33 mouse cellular contexts compared by ENCODE assay signal in genomic region chr4:139048518-139048917, GRCm38 (mm10). TPM values are rescaled to one million over a fixed set of nuclear protein-coding genes. Genes with fewer than 3 reads are reported as not detected.
DNase-seq lines count a peak whose midpoint lies in the region; ATAC-seq and TF ChIP-seq lines count a peak whose summit lies in the region.
"Had no signal": no experiment of that assay in that cellular context is flagged by ENCODE, and none has a peak within 500 bp of the region (broad histone marks: within the 10 kb centered on the region; RNA-seq: fewer than 3 reads in every experiment).

No protein-coding gene starts in this region.

- H3K4me2 ChIP-seq in forebrain, postnatal 0 days (ENCODE audit: low read depth), result no peak overlapping the region
- no peak overlapping the region for H3K4me2 ChIP-seq in forebrain, embryonic 11.5 days (ENCODE audit: low read depth, low read length, severe bottlenecking)
- H3K4me2 ChIP-seq in hindbrain, postnatal 0 days (ENCODE audit: low read depth, low read length), result no peak overlapping the region
- H3K4me2 ChIP-seq in hindbrain, embryonic 13.5 days, result no peak overlapping the region
- H3K4me2 ChIP-seq: embryonic facial prominence, embryonic 12.5 days; embryonic facial prominence, embryonic 15.5 days; forebrain, embryonic 12.5 days; forebrain, embryonic 15.5 days; heart, embryonic 11.5 days; hindbrain, embryonic 12.5 days had no signal

- no peak overlapping the region for H3K9ac ChIP-seq in forebrain, postnatal 0 days
- H3K9ac ChIP-seq in forebrain, embryonic 11.5 days (ENCODE audit: low read length), result no peak overlapping the region
- no peak overlapping the region for H3K9ac ChIP-seq in hindbrain, postnatal 0 days (replicated peaks; ENCODE audit: low read length)
- no peak overlapping the region for H3K9ac ChIP-seq in hindbrain, embryonic 13.5 days
- H3K9ac ChIP-seq: embryonic facial prominence, embryonic 12.5 days; embryonic facial prominence, embryonic 15.5 days; forebrain, embryonic 12.5 days; forebrain, embryonic 15.5 days; hindbrain, embryonic 12.5 days had no signal

- H3K4me3 ChIP-seq in forebrain, postnatal 0 days (ENCODE audit: low read depth, low read length), result no peak overlapping the region
- no peak overlapping the region for H3K4me3 ChIP-seq in forebrain, embryonic 11.5 days (ENCODE audit: low read depth, low read length)
- H3K4me3 ChIP-seq in hindbrain, postnatal 0 days (ENCODE audit: low read length), result no peak overlapping the region
- H3K4me3 ChIP-seq in hindbrain, embryonic 13.5 days, result no peak overlapping the region
- H3K4me3 ChIP-seq in left cerebral cortex, adult 2 months, result no peak overlapping the region
- H3K4me3 ChIP-seq: embryonic facial prominence, embryonic 12.5 days; embryonic facial prominence, embryonic 15.5 days; forebrain, embryonic 12.5 days; forebrain, embryonic 15.5 days; gastrocnemius, adult 2 months; hindbrain, embryonic 12.5 days had no signal

- intact Hi-C loops in left cerebral cortex, adult 2 months (cut with DNase I), result no loop called here
- intact Hi-C loops in left cerebral cortex, postnatal 10 days (cut with DNase I), result no loop called here

- no peaks in the 10 kb centered on the region for H3K36me3 ChIP-seq in forebrain, postnatal 0 days (ENCODE audit: insufficient read depth)
- H3K36me3 ChIP-seq in forebrain, embryonic 11.5 days (ENCODE audit: control insufficient read depth, insufficient read depth, low read length), result no peaks in the 10 kb centered on the region
- no peaks in the 10 kb centered on the region for H3K36me3 ChIP-seq in hindbrain, postnatal 0 days (ENCODE audit: insufficient read depth, low read length)
- H3K36me3 ChIP-seq in hindbrain, embryonic 13.5 days, result no peaks in the 10 kb centered on the region
- H3K36me3 ChIP-seq: embryonic facial prominence, embryonic 12.5 days; embryonic facial prominence, embryonic 15.5 days; forebrain, embryonic 12.5 days; forebrain, embryonic 15.5 days; hindbrain, embryonic 12.5 days had no signal

- H3K4me1 ChIP-seq in forebrain, postnatal 0 days (ENCODE audit: insufficient read depth), result no peaks in the 10 kb centered on the region
- no peaks in the 10 kb centered on the region for H3K4me1 ChIP-seq in forebrain, embryonic 11.5 days (replicated peaks; ENCODE audit: control insufficient read depth, insufficient read depth, low read length)
- no peaks in the 10 kb centered on the region for H3K4me1 ChIP-seq in hindbrain, postnatal 0 days (ENCODE audit: insufficient read depth, low read length)
- peaks cover 9% of the 10 kb centered on the region; the same call in 1 of the 2 replicates for H3K4me1 ChIP-seq in hindbrain, embryonic 13.5 days (replicated peaks)
- H3K4me1 ChIP-seq: embryonic facial prominence, embryonic 12.5 days; embryonic facial prominence, embryonic 15.5 days had no signal

- peak; percentile 53; the same call in 1 of the 2 replicates for ATAC-seq in forebrain, postnatal 0 days
- no peak for ATAC-seq in forebrain, embryonic 11.5 days (replicated peaks; ENCODE audit: low FRiP score)
- peak; percentile 45; the same call in 1 of the 2 replicates for ATAC-seq in hindbrain, postnatal 0 days
- no peak for ATAC-seq in hindbrain, embryonic 13.5 days (ENCODE audit: low FRiP score)
- ATAC-seq: activated CD4-positive, CD25-positive, alpha-beta regulatory T cell, adult 4 months; forebrain, embryonic 15.5 days; hindbrain, embryonic 16.5 days; inflammation-experienced regulatory T-cells, adult 6 months; intestine, embryonic 16.5 days had no signal

- TF ChIP-seq CTCF in forebrain, postnatal 0 days (IDR thresholded peaks at IDR 0.05; ENCODE audit: low read depth), result no peak
- no peak for TF ChIP-seq CTCF in hindbrain, postnatal 0 days (IDR thresholded peaks at IDR 0.05; ENCODE audit: low read depth)
- TF ChIP-seq CTCF in left cerebral cortex, adult 2 months (IDR thresholded peaks at IDR 0.05), result no peak

- no peaks in the 10 kb centered on the region for H3K27me3 ChIP-seq in forebrain, postnatal 0 days (ENCODE audit: insufficient read depth, low read length)
- no peaks in the 10 kb centered on the region; the same call in 1 of the 2 replicates for H3K27me3 ChIP-seq in forebrain, embryonic 11.5 days (ENCODE audit: control insufficient read depth, insufficient read depth, low read length)
- H3K27me3 ChIP-seq in hindbrain, postnatal 0 days (ENCODE audit: insufficient read depth, low read length), result 0 out of 2 replicates have a peak, but pooled peaks cover 5% of the 10 kb centered on the region
- peaks cover 19% of the 10 kb centered on the region; the same call in 1 of the 2 replicates for H3K27me3 ChIP-seq in hindbrain, embryonic 13.5 days
- H3K27me3 ChIP-seq: embryonic facial prominence, embryonic 12.5 days; embryonic facial prominence, embryonic 15.5 days; forebrain, embryonic 15.5 days had no signal

- DNase-seq in forebrain, postnatal 0 days, result no peak
- no peak for DNase-seq in forebrain, embryonic 11.5 days (ENCODE audit: low spot score)
- no peak for DNase-seq in hindbrain, postnatal 0 days (ENCODE audit: low spot score)
- no peak for DNase-seq in left cerebral cortex, adult 2 months (ENCODE audit: extremely low spot score in 1 of 2, low spot score in 2 of 2)
- no peak for DNase-seq in left cerebral cortex, postnatal 10 days (ENCODE audit: extremely low spot score in 1 of 2, low spot score in 2 of 2)
- DNase-seq in brain, adult 2 months (ENCODE audit: low read depth, low spot score), result peak; percentile 78
- DNase-seq in c-Kit-positive CD71-positive TER-119-positive erythroid progenitor cells, embryonic 14.5 days (ENCODE audit: low spot score), result no peak
- DNase-seq: adrenal gland, adult 8-10 months; adrenal gland, postnatal 25 days; cerebellum, adult 18-20 months; cerebellum, adult 9-11 months; cerebellum, postnatal 25 days; gastrocnemius, adult 2 months; gastrocnemius, postnatal 14 days; heart, adult 11 months had no signal

- WGBS in forebrain, postnatal 0 days, result 51% methylated on average over 6 of the region's 6 CpGs
- WGBS in forebrain, embryonic 11.5 days, result 75% methylated on average over 6 of the region's 6 CpGs
- 54% methylated on average over 6 of the region's 6 CpGs for WGBS in hindbrain, postnatal 0 days
- WGBS in hindbrain, embryonic 13.5 days, result 64% methylated on average over 6 of the region's 6 CpGs

- H3K9me3 ChIP-seq in forebrain, postnatal 0 days (ENCODE audit: low read length), result no peaks in the 10 kb centered on the region
- peaks cover 2% of the 10 kb centered on the region; the same call in 1 of the 2 replicates for H3K9me3 ChIP-seq in forebrain, embryonic 11.5 days (ENCODE audit: control insufficient read depth, low read length)
- no peaks in the 10 kb centered on the region for H3K9me3 ChIP-seq in hindbrain, postnatal 0 days (ENCODE audit: low read length)
- no peaks in the 10 kb centered on the region for H3K9me3 ChIP-seq in hindbrain, embryonic 13.5 days
- H3K9me3 ChIP-seq: embryonic facial prominence, embryonic 12.5 days; embryonic facial prominence, embryonic 15.5 days; forebrain, embryonic 15.5 days had no signal

- no peak overlapping the region for H3K27ac ChIP-seq in forebrain, postnatal 0 days (ENCODE audit: low read depth, low read length)
- no peak overlapping the region for H3K27ac ChIP-seq in forebrain, embryonic 11.5 days (ENCODE audit: low read depth, low read length)
- H3K27ac ChIP-seq in hindbrain, postnatal 0 days, result no peak overlapping the region
- no peak overlapping the region for H3K27ac ChIP-seq in hindbrain, embryonic 13.5 days
- peak overlapping the region; percentile 33; the same call in 1 of the 2 replicates for H3K27ac ChIP-seq in left cerebral cortex, adult 2 months
- H3K27ac ChIP-seq: embryonic facial prominence, embryonic 12.5 days; embryonic facial prominence, embryonic 15.5 days; forebrain, embryonic 12.5 days; forebrain, embryonic 15.5 days; gastrocnemius, adult 2 months; hindbrain, embryonic 12.5 days had no signal

RNA-seq across cellular contexts. Expression of gene Htr6, which starts 26.9 kb away (rescaled TPM):
- total RNA-seq in forebrain, postnatal 0 days (2014; rRNA removed), result 1.8 and 4.0 TPM in 2 replicates
- 0.67 TPM in 2 replicates for polyA plus RNA-seq in forebrain, postnatal 0 days (2015; fragmentation: Nextera tagmentation; extraction: Ambion mirVana)
- polyA plus RNA-seq in forebrain, embryonic 11.5 days (2014; fragmentation: Nextera tagmentation; extraction: Ambion mirVana), result 0.27 TPM in 1 of 2 replicates, not detected in the other
- total RNA-seq in hindbrain, postnatal 0 days (2014; rRNA removed), result 2.0 and 4.3 TPM in 2 replicates
- polyA plus RNA-seq in hindbrain, postnatal 0 days (2015; fragmentation: Nextera tagmentation; extraction: Ambion mirVana), result 0.74 and 0.96 TPM in 2 replicates
- 0.18 and 0.27 TPM in 2 replicates for polyA plus RNA-seq in hindbrain, embryonic 13.5 days (2015; fragmentation: Nextera tagmentation; extraction: Ambion mirVana)
- total RNA-seq in left cerebral cortex, adult 2 months (2021), result 1 to 10 TPM; 5.9 to 6.9 TPM
- total RNA-seq in left cerebral cortex, postnatal 10 days (2021), result 1 to 10 TPM; 3.6 to 3.8 TPM
- total RNA-seq: common myeloid progenitor, adult 5-6 weeks; gastrocnemius, adult 2 months; gastrocnemius, postnatal 14 days; gastrocnemius, postnatal 4 days; heart, adult 8-10 months; heart, postnatal 25 days; hematopoietic stem cell, adult 5-6 weeks had no signal
- polyA plus RNA-seq: activated CD4-positive, CD25-positive, alpha-beta regulatory T cell, adult 4 months; heart, embryonic 11.5 days; heart, embryonic 14.5 days; heart, postnatal 0 days; hindbrain, embryonic 12.5 days; inflammation-experienced regulatory T-cells, adult 6 months; intestine, embryonic 16.5 days had no signal

RNA-seq across cellular contexts. Expression of gene Nbl1, which starts 44.3 kb away (rescaled TPM):
- 41.7 and 57.6 TPM in 2 replicates for total RNA-seq in forebrain, postnatal 0 days (2014; rRNA removed)
- polyA plus RNA-seq in forebrain, postnatal 0 days (2015; fragmentation: Nextera tagmentation; extraction: Ambion mirVana), result 56.7 and 64.3 TPM in 2 replicates
- polyA plus RNA-seq in forebrain, embryonic 11.5 days (2014; fragmentation: Nextera tagmentation; extraction: Ambion mirVana), result 23.9 and 24.7 TPM in 2 replicates
- 69.4 and 85.3 TPM in 2 replicates for total RNA-seq in hindbrain, postnatal 0 days (2014; rRNA removed)
- polyA plus RNA-seq in hindbrain, postnatal 0 days (2015; fragmentation: Nextera tagmentation; extraction: Ambion mirVana), result 60.6 and 64.4 TPM in 2 replicates
- 40.8 and 45.3 TPM in 2 replicates for polyA plus RNA-seq in hindbrain, embryonic 13.5 days (2015; fragmentation: Nextera tagmentation; extraction: Ambion mirVana)
- total RNA-seq in left cerebral cortex, adult 2 months (2021), result 10 to 100 TPM; 62.4 to 84.3 TPM
- 10 to 100 TPM; 34.0 to 37.0 TPM for total RNA-seq in left cerebral cortex, postnatal 10 days (2021)
- total RNA-seq: common myeloid progenitor, adult 5-6 weeks had no signal

Comparison
In these comparisons a context has a peak if more than half of its experiments do, and no peak if none do; other contexts are left out.
1. ATAC-seq: peak in forebrain, postnatal 0 days (single experiment) and hindbrain, postnatal 0 days (single experiment); none in forebrain, embryonic 11.5 days (single experiment) and hindbrain, embryonic 13.5 days (single experiment).